Mouse (Mus musculus) liver, adult 2 months (tissue): ENCODE measurements around the gene Igf1r. TPM values are rescaled to one million over a fixed set of nuclear protein-coding genes. Genes with fewer than 3 reads are reported as not detected.

Experiments used
- DNase-seq: peaks from one replicate; pipeline ENCODE4 v3.0.0-alpha.2; 2011; ENCODE audit warnings: low read depth, low spot score; ENCODE audit errors: extremely low read depth
- H3K27ac ChIP-seq: fragments of 200-500 bp; replicated peaks from 2 replicates; pipeline ENCODE4 v1.5.1; 2012; ENCODE audit warnings: low read depth, mild to moderate bottlenecking, control low read depth, inconsistent platforms, low read length; ENCODE audit not compliant: insufficient read depth
- H3K27me3 ChIP-seq: fragments of 200-500 bp; 2 replicates; pipeline ENCODE4 v1.6.1; 2012; ENCODE audit warnings: mild to moderate bottlenecking, moderate library complexity, low read length, inconsistent platforms; ENCODE audit not compliant: control insufficient read depth, insufficient read depth
- H3K36me3 ChIP-seq: fragments of 200-500 bp; 2 replicates; pipeline ENCODE4 v1.6.1; 2012; ENCODE audit warnings: low read length, inconsistent platforms; ENCODE audit not compliant: control insufficient read depth, insufficient read depth
- H3K4me1 ChIP-seq: fragments of 200-500 bp; 2 replicates; pipeline ENCODE4 v1.6.1; 2011; ENCODE audit warnings: low read length; ENCODE audit not compliant: control insufficient read depth, insufficient read depth
- H3K4me3 ChIP-seq: fragments of 200-500 bp; 2 replicates; pipeline ENCODE4 v1.5.1; 2011; ENCODE audit warnings: low read depth, mild to moderate bottlenecking, control low read depth, low read length, moderate library complexity; ENCODE audit not compliant: insufficient read depth
- H3K79me2 ChIP-seq: fragments of 200-500 bp; 2 replicates; pipeline ENCODE4 v1.6.1; 2012; ENCODE audit warnings: inconsistent platforms, mild to moderate bottlenecking, low read length, moderate library complexity; ENCODE audit not compliant: control insufficient read depth, insufficient read depth
- H3K9ac ChIP-seq: fragments of 200-500 bp; 2 replicates; pipeline ENCODE4 v1.6.1; 2012; ENCODE audit warnings: low read depth, mild to moderate bottlenecking, control low read depth, inconsistent platforms, low read length
- CTCF ChIP-seq: fragments of 200-500 bp; IDR thresholded peaks from 2 replicates; pipeline ENCODE4 v1.5.1; 2011; ENCODE audit warnings: low read depth, low read length, control low read depth
- POLR2A ChIP-seq: fragments of 200-500 bp; IDR thresholded peaks from 2 replicates; pipeline ENCODE4 v1.6.1; 2011; ENCODE audit warnings: low read length, control low read depth; ENCODE audit not compliant: insufficient read depth; ENCODE audit errors: extremely low read depth
- WGBS: fragments of 180-500 bp; shearing (Covaris S2); methylation state at CpG from one replicate; pipeline ENCODE4 v1.1.7; 2018; 5-methylcytosine and 5-hydroxymethylcytosine counted together
- polyA plus RNA-seq: library from polyadenylated mRNA; depleted of rRNA; stranded (reverse); fragments of >200 nt; gene quantifications from 2 replicates; pipeline ENCODE4 v1.2.3, GENCODE M21; 2012
- total RNA-seq: library from RNA; depleted of rRNA; stranded (reverse); fragments of >200 nt; gene quantifications from 2 replicates; pipeline ENCODE4 v1.2.3, GENCODE M21; 2014

The Igf1r gene
- total and polyA plus RNA-seq, 2 experiments: 0.50 to 1.2 TPM

- no peak for DNase-seq
- 85% methylated on average over 11 of the region's 11 CpGs for WGBS
- no peaks in the 10 kb centered on the region for H3K27me3 ChIP-seq
- 0 out of 2 replicates have a peak, but pooled peaks cover 1% of the 10 kb centered on the region for H3K4me1 ChIP-seq
- no peak overlapping the region for H3K4me3 ChIP-seq
- H3K27ac ChIP-seq: no peak overlapping the region
- TF ChIP-seq POLR2A: no peak
- H3K79me2 ChIP-seq: no peaks in the 10 kb centered on the region
- no peak overlapping the region for H3K9ac ChIP-seq
- H3K36me3 ChIP-seq: no peaks in the 10 kb centered on the region
Measured at GRCm38 (mm10) chr7:67986816-67987215, 34.2 kb downstream of the Igf1r start.

- Histone ChIP-seq H3K79me2 (no peaks in the 10 kb centered on the region), H3K27me3 (no peaks in the 10 kb centered on the region; the same call in 1 of the 2 replicates), H3K9ac (no peak overlapping the region), H3K36me3 (no peaks in the 10 kb centered on the region), H3K27ac (no peak overlapping the region), H3K4me3 (no peak overlapping the region), H3K4me1 (no peaks in the 10 kb centered on the region)
- no peak for TF ChIP-seq POLR2A
- no peak for TF ChIP-seq CTCF
- DNase-seq: no peak
- WGBS: 36% methylated on average over 2 of the region's 2 CpGs
Measured at GRCm38 (mm10) chr7:67989376-67989775, 36.7 kb downstream of the Igf1r start.

GRCm38 (mm10) chr7:67993614-67994013 is 41.0 kb downstream of the Igf1r start:
- no peaks in the 10 kb centered on the region for H3K4me1 ChIP-seq
- H3K79me2 ChIP-seq: no peaks in the 10 kb centered on the region
- TF ChIP-seq CTCF (no peak), POLR2A (no peak)
- H3K4me3 ChIP-seq: no peak overlapping the region
- 70% methylated on average over 4 of the region's 4 CpGs for WGBS
- DNase-seq: no peak
- no peaks in the 10 kb centered on the region for H3K36me3 ChIP-seq
- H3K9ac ChIP-seq: no peak overlapping the region
- no peaks in the 10 kb centered on the region; the same call in 1 of the 2 replicates for H3K27me3 ChIP-seq
- no peak overlapping the region for H3K27ac ChIP-seq

GRCm38 (mm10) chr7:67994346-67994858 is 41.8 kb downstream of the Igf1r start:
- no peaks in the 10 kb centered on the region for H3K36me3 ChIP-seq
- WGBS: 34% methylated on average over 7 of the region's 7 CpGs

DNA sequence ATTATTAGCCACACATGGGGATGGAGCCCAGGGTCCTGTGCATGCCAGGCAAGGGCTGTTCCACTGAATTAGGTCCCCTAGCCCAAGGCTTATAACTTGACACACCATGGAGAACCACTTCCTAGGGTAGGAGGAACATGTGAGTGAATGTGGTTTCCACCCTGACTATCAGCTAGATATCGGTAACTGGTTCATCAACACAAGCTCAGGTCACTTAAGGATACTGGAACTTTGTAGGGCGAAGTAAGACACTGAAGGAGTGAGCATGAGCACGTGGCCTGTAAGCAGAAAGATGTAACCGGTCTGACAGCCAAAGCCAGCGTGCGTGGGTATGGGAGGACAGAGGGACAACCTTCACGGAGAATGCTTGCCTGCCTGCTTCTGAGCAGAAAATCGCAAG is 42.6 kb downstream of the Igf1r start:
- no peak for TF ChIP-seq POLR2A
- no peak for TF ChIP-seq CTCF
- H3K4me1 ChIP-seq: no peaks in the 10 kb centered on the region
- 61% methylated on average over 8 of the region's 8 CpGs for WGBS

More at GRCm38 (mm10) chr7:67994346-67994858, 41.8 kb downstream of the Igf1r start:
- Histone ChIP-seq H3K4me1 (no peaks in the 10 kb centered on the region), H3K27me3 (no peaks in the 10 kb centered on the region; the same call in 1 of the 2 replicates), H3K9ac (no peak overlapping the region), H3K27ac (no peak overlapping the region), H3K4me3 (no peak overlapping the region), H3K79me2 (no peaks in the 10 kb centered on the region)
- TF ChIP-seq POLR2A (no peak), CTCF (no peak)
- no peak for DNase-seq

GRCm38 (mm10) chr7:67996202-67996960 is 43.8 kb downstream of the Igf1r start:
- DNase-seq: no peak
- H3K4me3 ChIP-seq: no peak overlapping the region
- 39% methylated on average over 12 of the region's 12 CpGs for WGBS
- H3K79me2 ChIP-seq: no peaks in the 10 kb centered on the region
- H3K27me3 ChIP-seq: no peaks in the 10 kb centered on the region; the same call in 1 of the 2 replicates
- TF ChIP-seq POLR2A (no peak), CTCF (no peak)
- no peaks in the 10 kb centered on the region for H3K4me1 ChIP-seq
- no peaks in the 10 kb centered on the region for H3K36me3 ChIP-seq
- H3K9ac ChIP-seq: no peak overlapping the region
- H3K27ac ChIP-seq: no peak overlapping the region

More for the DNA sequence above, 42.6 kb downstream of the Igf1r start:
- Histone ChIP-seq H3K9ac (no peak overlapping the region), H3K79me2 (no peaks in the 10 kb centered on the region), H3K27ac (no peak overlapping the region), H3K27me3 (no peaks in the 10 kb centered on the region; the same call in 1 of the 2 replicates), H3K4me3 (no peak overlapping the region), H3K36me3 (no peaks in the 10 kb centered on the region)
- DNase-seq: no peak
